Mouse (Mus musculus) midbrain, embryonic 12.5 days (tissue): ENCODE data around the gene Pde2a. TPM values are rescaled to one million over a fixed set of nuclear protein-coding genes. Genes with fewer than 3 reads are reported as not detected.
"Not testable (repeated sequence)": the region's sequence is repeated elsewhere in the genome, so short reads cannot be mapped to it uniquely, and the experiment has no call there.

Source experiments
- ATAC-seq: fragments of 200-750 bp; cut with Nextera tagmentation; 2 replicates; pipeline ENCODE4 v1.8.0; 2017; ENCODE audit warnings: low read depth, moderate TSS enrichment, moderate library complexity; ENCODE audit not compliant: low FRiP score
- H3K27ac ChIP-seq: fragments of 300-500 bp; sonication (generic); replicated peaks from 2 replicates; pipeline ENCODE4 v1.5.1; 2016; ENCODE audit warnings: mild to moderate bottlenecking
- H3K27me3 ChIP-seq: fragments of 300-500 bp; sonication (generic); 2 replicates; pipeline ENCODE4 v1.6.1; 2016; ENCODE audit warnings: mild to moderate bottlenecking
- H3K36me3 ChIP-seq: fragments of 300-500 bp; sonication (generic); 2 replicates; pipeline ENCODE4 v1.6.1; 2016
- H3K4me1 ChIP-seq: fragments of 300-500 bp; sonication (generic); 2 replicates; pipeline ENCODE4 v1.6.1; 2016
- H3K4me2 ChIP-seq: fragments of 300-500 bp; sonication (generic); replicated peaks from 2 replicates; pipeline ENCODE4 v1.6.1; 2016; ENCODE audit warnings: mild to moderate bottlenecking, moderate library complexity
- H3K4me3 ChIP-seq: fragments of 300-500 bp; sonication (generic); 2 replicates; pipeline ENCODE4 v1.5.1; 2016; ENCODE audit warnings: mild to moderate bottlenecking
- H3K9ac ChIP-seq: fragments of 300-500 bp; sonication (generic); replicated peaks from 2 replicates; pipeline ENCODE4 v1.6.1; 2016; ENCODE audit warnings: mild to moderate bottlenecking, moderate library complexity
- H3K9me3 ChIP-seq: fragments of 300-500 bp; sonication (generic); 2 replicates; pipeline ENCODE4 v1.6.1; 2016; ENCODE audit warnings: mild to moderate bottlenecking
- WGBS: fragments of 180-500 bp; shearing (Covaris S2); methylation state at CpG from one replicate; pipeline ENCODE4 v1.1.7; 2016; 5-methylcytosine and 5-hydroxymethylcytosine counted together
- microRNA counts: library from miRNA; unstranded; fragments of <30 nt; microRNA quantifications from one replicate; lab custom pipeline; 2017
- microRNA-seq: library from miRNA; unstranded; fragments of <30 nt; microRNA quantifications from one replicate; pipeline ENCODE4, GENCODE M21; 2017
- polyA plus RNA-seq: library from polyadenylated mRNA; unstranded; fragments of >200 nt; fragmentation: Nextera tagmentation; extraction: Ambion mirVana; gene quantifications from 2 replicates; pipeline ENCODE4 v1.2.1, GENCODE M21; 2016

The Pde2a gene
- polyA plus RNA-seq, 1 experiment from 2014 or later, result 16.1 TPM

DNA sequence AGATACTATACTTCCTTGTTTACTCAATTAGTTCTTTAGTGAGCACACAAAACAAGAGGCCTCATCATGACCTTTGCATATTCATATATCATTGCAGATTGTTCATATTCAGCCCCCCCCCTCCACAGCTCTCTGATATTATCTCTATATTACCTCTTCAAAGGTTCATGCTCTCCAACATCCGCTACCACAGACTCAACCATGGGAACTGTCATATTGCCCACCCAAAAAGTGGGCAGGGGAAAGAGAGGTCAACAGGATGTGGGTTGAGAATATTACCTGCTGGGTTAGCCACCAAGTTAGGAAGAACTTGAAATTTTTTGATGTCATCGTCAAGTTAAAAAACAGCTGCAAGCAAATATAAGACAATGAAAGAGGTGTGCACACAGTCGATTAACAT lies 134.0 kb downstream of the Pde2a start:
- WGBS, result 90% methylated on average over 3 of the region's 3 CpGs
- H3K4me2 ChIP-seq, H3K9ac ChIP-seq, H3K27me3 ChIP-seq, H3K9me3 ChIP-seq, ATAC-seq, H3K36me3 ChIP-seq, H3K4me3 ChIP-seq, H3K27ac ChIP-seq, H3K4me1 ChIP-seq: not testable (repeated sequence)

DNA sequence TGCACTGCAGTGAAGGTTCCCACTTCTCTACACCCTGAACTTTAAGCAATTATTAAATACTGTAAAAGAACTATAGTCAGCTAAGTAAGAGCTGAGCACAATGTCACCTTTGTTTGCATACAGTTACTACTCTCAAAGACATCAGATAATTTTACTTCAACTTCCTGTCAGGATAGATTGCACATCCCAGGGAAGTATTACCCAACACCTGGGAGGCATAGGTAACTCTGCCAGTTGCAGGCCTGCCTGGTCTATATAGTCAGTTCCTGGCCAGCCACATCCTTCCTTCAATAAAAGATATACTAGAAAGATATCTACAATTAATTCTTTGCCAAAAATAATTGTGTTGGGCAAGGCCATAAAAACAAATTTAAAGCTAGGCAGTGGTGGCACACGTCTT lies 135.9 kb downstream of the Pde2a start:
- Histone ChIP-seq H3K27ac (no peak overlapping the region), H3K9me3 (no peaks in the 10 kb centered on the region), H3K4me2 (no peak overlapping the region), H3K9ac (no peak overlapping the region), H3K4me1 (no peaks in the 10 kb centered on the region), H3K27me3 (no peaks in the 10 kb centered on the region), H3K4me3 (no peak overlapping the region), H3K36me3 (no peaks in the 10 kb centered on the region)
- whole genome bisulfite sequencing, result 71% methylated on average over 1 of the region's 1 CpGs
- ATAC-seq, result no peak

DNA sequence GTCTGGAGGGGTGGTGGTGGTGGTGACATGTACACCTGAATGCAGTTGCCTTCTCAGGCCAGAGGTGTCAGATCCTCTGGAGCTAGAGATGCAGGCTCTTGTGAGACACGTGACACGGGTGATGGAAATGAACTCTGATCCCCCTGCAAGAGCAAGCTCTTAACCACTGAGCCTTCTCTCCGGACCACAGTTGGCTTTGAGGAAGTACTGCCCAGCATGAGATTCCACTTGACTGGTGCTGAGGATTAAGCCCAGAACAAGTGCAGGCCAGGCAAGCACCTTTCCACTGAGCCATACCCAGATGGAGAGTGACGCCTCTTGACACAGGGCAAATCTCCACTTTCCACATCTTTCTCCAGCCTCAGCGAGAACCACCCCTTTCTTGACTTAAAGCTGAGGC lies 137.9 kb downstream of the Pde2a start:
- not testable (repeated sequence) for H3K27ac ChIP-seq, ATAC-seq, H3K4me3 ChIP-seq, H3K9me3 ChIP-seq, H3K4me2 ChIP-seq, H3K9ac ChIP-seq, H3K27me3 ChIP-seq, H3K4me1 ChIP-seq, H3K36me3 ChIP-seq
- WGBS, result 74% methylated on average over 5 of the region's 5 CpGs

MicroRNA genes within 50 kb of the gene (microRNA counts, 519-probe panel; counts per million panel counts)
- microRNA mmu-miR-139-3p (lab: Ali Mortazavi, UCI) (not detected), microRNA mmu-miR-139-5p (lab: Ali Mortazavi, UCI) (not detected)

Small RNAs within 50 kb of the gene (microRNA-seq; reads per million reads assigned to microRNA genes)
- 2,852 reads per million, percentile 86 among the genes with 10 or more reads in this experiment for gene Mir139

Other genes with a start within 250 kb of the Pde2a start
- gene Atg16l2, start 119.4 kb upstream of the Pde2a start, polyA plus RNA-seq, result 18.5 and 19.3 TPM in 2 replicates
- gene Stard10, start 104.6 kb upstream of the Pde2a start, polyA plus RNA-seq, result 5.2 and 6.4 TPM in 2 replicates
- 13.3 and 15.0 TPM in 2 replicates for gene Arap1, start 73.6 kb upstream of the Pde2a start, polyA plus RNA-seq
- not detected in 2 replicates for gene Gm45837, start 10.8 kb upstream of the Pde2a start, polyA plus RNA-seq
- gene Art2b, start 163.9 kb downstream of the Pde2a start, polyA plus RNA-seq, result not detected in 2 replicates
- gene Clpb, start 241.9 kb downstream of the Pde2a start, polyA plus RNA-seq, result 42.3 and 42.4 TPM in 2 replicates